Mouse (Mus musculus): ENCODE data around the gene Mdm4. TPM values are rescaled to one million over a fixed set of nuclear protein-coding genes. Genes with fewer than 3 reads are reported as not detected.

Mdm4 gene
- total RNA-seq, 1 experiment from 2014 or later: 138 TPM

- no peak for ATAC-seq (replicated peaks; ENCODE audit: insufficient number of reproducible peaks, low FRiP score, low TSS enrichment, poor library complexity, severe bottlenecking)
These were observed 49.1 kb downstream of the Mdm4 start for GRCm38 (mm10) chr1:132981232-132981631.

- ATAC-seq (replicated peaks; ENCODE audit: insufficient number of reproducible peaks, low FRiP score, low TSS enrichment, poor library complexity, severe bottlenecking): no peak
These were observed 53.0 kb downstream of the Mdm4 start for GRCm38 (mm10) chr1:132977402-132977801.

- ATAC-seq (replicated peaks; ENCODE audit: insufficient number of reproducible peaks, low FRiP score, low TSS enrichment, poor library complexity, severe bottlenecking): peak; percentile 60; the same call in 1 of the 2 replicates
These were observed 61.7 kb downstream of the Mdm4 start for GRCm38 (mm10) chr1:132968659-132969058.

- no peak for ATAC-seq (replicated peaks; ENCODE audit: insufficient number of reproducible peaks, low FRiP score, low TSS enrichment, poor library complexity, severe bottlenecking)
These were observed 65.7 kb downstream of the Mdm4 start for GRCm38 (mm10) chr1:132964691-132965090.

- no peak for ATAC-seq (replicated peaks; ENCODE audit: insufficient number of reproducible peaks, low FRiP score, low TSS enrichment, poor library complexity, severe bottlenecking)
These were observed 66.3 kb downstream of the Mdm4 start for GRCm38 (mm10) chr1:132964106-132964505.

GRCm38 (mm10) chr1:132961751-132962150 is 68.6 kb downstream of the Mdm4 start:
- ATAC-seq (replicated peaks; ENCODE audit: insufficient number of reproducible peaks, low FRiP score, low TSS enrichment, poor library complexity, severe bottlenecking): no peak

GRCm38 (mm10) chr1:132956809-132957208 is 73.6 kb downstream of the Mdm4 start:
- ATAC-seq (replicated peaks; ENCODE audit: insufficient number of reproducible peaks, low FRiP score, low TSS enrichment, poor library complexity, severe bottlenecking): no peak

- ATAC-seq (replicated peaks; ENCODE audit: insufficient number of reproducible peaks, low FRiP score, low TSS enrichment, poor library complexity, severe bottlenecking): no peak
These were observed 82.5 kb downstream of the Mdm4 start for GRCm38 (mm10) chr1:132947811-132948210.

GRCm38 (mm10) chr1:132945826-132946225 is 84.5 kb downstream of the Mdm4 start:
- no peak for ATAC-seq (replicated peaks; ENCODE audit: insufficient number of reproducible peaks, low FRiP score, low TSS enrichment, poor library complexity, severe bottlenecking)

- no peak for ATAC-seq (replicated peaks; ENCODE audit: insufficient number of reproducible peaks, low FRiP score, low TSS enrichment, poor library complexity, severe bottlenecking)
These were observed 91.4 kb downstream of the Mdm4 start for GRCm38 (mm10) chr1:132938975-132939374.

GRCm38 (mm10) chr1:132937296-132938030 is 92.9 kb downstream of the Mdm4 start:
- ATAC-seq (replicated peaks; ENCODE audit: insufficient number of reproducible peaks, low FRiP score, low TSS enrichment, poor library complexity, severe bottlenecking): no peak

- no peak for ATAC-seq (replicated peaks; ENCODE audit: insufficient number of reproducible peaks, low FRiP score, low TSS enrichment, poor library complexity, severe bottlenecking)
These were observed 95.5 kb downstream of the Mdm4 start for GRCm38 (mm10) chr1:132934856-132935255.

- ATAC-seq (replicated peaks; ENCODE audit: insufficient number of reproducible peaks, low FRiP score, low TSS enrichment, poor library complexity, severe bottlenecking): no peak
These were observed 97.9 kb downstream of the Mdm4 start for GRCm38 (mm10) chr1:132932421-132932820.

- no peak for ATAC-seq (replicated peaks; ENCODE audit: insufficient number of reproducible peaks, low FRiP score, low TSS enrichment, poor library complexity, severe bottlenecking)
These were observed 100.1 kb downstream of the Mdm4 start for GRCm38 (mm10) chr1:132930291-132930690.

GRCm38 (mm10) chr1:132928907-132929250 is 101.5 kb downstream of the Mdm4 start:
- no peak for ATAC-seq (replicated peaks; ENCODE audit: insufficient number of reproducible peaks, low FRiP score, low TSS enrichment, poor library complexity, severe bottlenecking)

- no peak for ATAC-seq (replicated peaks; ENCODE audit: insufficient number of reproducible peaks, low FRiP score, low TSS enrichment, poor library complexity, severe bottlenecking)
These were observed 102.1 kb downstream of the Mdm4 start for GRCm38 (mm10) chr1:132928032-132928906.

GRCm38 (mm10) chr1:132925270-132925669 is 105.1 kb downstream of the Mdm4 start:
- no peak for ATAC-seq (replicated peaks; ENCODE audit: insufficient number of reproducible peaks, low FRiP score, low TSS enrichment, poor library complexity, severe bottlenecking)

GRCm38 (mm10) chr1:132922257-132922656 is 108.1 kb downstream of the Mdm4 start:
- ATAC-seq (replicated peaks; ENCODE audit: insufficient number of reproducible peaks, low FRiP score, low TSS enrichment, poor library complexity, severe bottlenecking): no peak

- no peak for ATAC-seq (replicated peaks; ENCODE audit: insufficient number of reproducible peaks, low FRiP score, low TSS enrichment, poor library complexity, severe bottlenecking)
These were observed 109.3 kb downstream of the Mdm4 start for GRCm38 (mm10) chr1:132921071-132921470.

GRCm38 (mm10) chr1:132919258-132919657 is 111.1 kb downstream of the Mdm4 start:
- ATAC-seq (replicated peaks; ENCODE audit: insufficient number of reproducible peaks, low FRiP score, low TSS enrichment, poor library complexity, severe bottlenecking): no peak

All from monocyte, adult 5-6 weeks (primary cell).